Mouse (Mus musculus) ES-E14 (cell line): Measurements from ENCODE around the gene Rnft1. TPM values are rescaled to one million over a fixed set of nuclear protein-coding genes. Genes with fewer than 3 reads are reported as not detected.

Experiments used
- DNase-seq: peaks from one replicate; pipeline ENCODE4 v3.0.0-alpha.2; 2013; ENCODE audit warnings: low read depth, low spot score
- H3K27ac ChIP-seq: 2 replicates; pipeline ENCODE4 v1.5.1; 2012; ENCODE audit warnings: low read depth, mild to moderate bottlenecking, low read length, moderate library complexity, mixed read lengths; ENCODE audit not compliant: poor library complexity, insufficient read depth, severe bottlenecking
- H3K36me3 ChIP-seq: 2 replicates; pipeline ENCODE4 v1.6.1; 2012; ENCODE audit warnings: mild to moderate bottlenecking, low read length, moderate library complexity, mixed read lengths; ENCODE audit not compliant: control insufficient read depth, poor library complexity, insufficient read depth, severe bottlenecking
- H3K4me1 ChIP-seq, 2 experiments: fragments of 150-350 bp in 1 of 2; sonication (generic) in 1 of 2; 2 replicates each; pipeline ENCODE4 v1.6.1; 2012; ENCODE audit warnings: low read length in 2 of 2, mild to moderate bottlenecking in 1 of 2, mixed read lengths in 1 of 2; ENCODE audit not compliant: control insufficient read depth in 2 of 2, insufficient read depth in 2 of 2, poor library complexity in 1 of 2
- H3K4me3 ChIP-seq, 2 experiments: fragments of 150-350 bp in 1 of 2; sonication (generic) in 1 of 2; 2 replicates each; pipeline ENCODE4 v1.5.1; 2012; ENCODE audit warnings: low read length in 2 of 2, low read depth in 1 of 2, mild to moderate bottlenecking in 1 of 2, mixed read lengths in 1 of 2; ENCODE audit not compliant: insufficient read depth in 1 of 2, poor library complexity in 1 of 2, severe bottlenecking in 1 of 2
- H3K9ac ChIP-seq: 2 replicates; pipeline ENCODE4 v1.6.1; 2012; ENCODE audit warnings: low read depth, mild to moderate bottlenecking, low read length, mixed read lengths; ENCODE audit not compliant: poor library complexity, insufficient read depth, severe bottlenecking
- H3K9me3 ChIP-seq: fragments of 150-350 bp; sonication (generic); 2 replicates; pipeline ENCODE4 v1.6.1; 2012; ENCODE audit warnings: low read depth, mild to moderate bottlenecking, low read length; ENCODE audit not compliant: control insufficient read depth, insufficient read depth
- CHD2 ChIP-seq: IDR thresholded peaks from 2 replicates; pipeline ENCODE4 v1.6.1; 2014; ENCODE audit warnings: mild to moderate bottlenecking, low read depth, low read length, inconsistent platforms
- HCFC1 ChIP-seq: IDR thresholded peaks from 2 replicates; pipeline ENCODE4 v1.6.1; 2012; ENCODE audit warnings: low read length, inconsistent platforms, borderline replicate concordance; ENCODE audit not compliant: insufficient read depth
- MAFK ChIP-seq: IDR thresholded peaks from 2 replicates; pipeline ENCODE4 v1.6.1; 2014; ENCODE audit warnings: mild to moderate bottlenecking, low read depth, low read length, inconsistent platforms; ENCODE audit not compliant: insufficient read depth
- ZC3H11A ChIP-seq: IDR thresholded peaks from 2 replicates; pipeline ENCODE4 v1.6.1; 2012; ENCODE audit warnings: low read depth, mild to moderate bottlenecking, inconsistent platforms, low read length, borderline replicate concordance
- ZNF384 ChIP-seq: IDR thresholded peaks from 2 replicates; pipeline ENCODE4 v1.6.1; 2012; ENCODE audit warnings: low read depth, low read length, inconsistent platforms
- in situ Hi-C, 2 experiments: fragments of 600-800 bp; cut with MboI; formaldehyde crosslinking; loops; one replicate each; pipeline ENCODE4 v1.15.1; 2025; ENCODE audit warnings: low sequenced_read_pairs in 2 of 2, inconsistent platforms in 1 of 2; ENCODE audit not compliant: unreplicated experiment in 2 of 2
- total RNA-seq: library from RNA; depleted of rRNA; stranded (reverse); fragments of 300-350 nt; gene quantifications from 2 replicates; pipeline ENCODE4 v1.2.3, GENCODE M21; 2012

The Rnft1 gene
- total RNA-seq, 1 experiment, result 34.5 TPM

DNA sequence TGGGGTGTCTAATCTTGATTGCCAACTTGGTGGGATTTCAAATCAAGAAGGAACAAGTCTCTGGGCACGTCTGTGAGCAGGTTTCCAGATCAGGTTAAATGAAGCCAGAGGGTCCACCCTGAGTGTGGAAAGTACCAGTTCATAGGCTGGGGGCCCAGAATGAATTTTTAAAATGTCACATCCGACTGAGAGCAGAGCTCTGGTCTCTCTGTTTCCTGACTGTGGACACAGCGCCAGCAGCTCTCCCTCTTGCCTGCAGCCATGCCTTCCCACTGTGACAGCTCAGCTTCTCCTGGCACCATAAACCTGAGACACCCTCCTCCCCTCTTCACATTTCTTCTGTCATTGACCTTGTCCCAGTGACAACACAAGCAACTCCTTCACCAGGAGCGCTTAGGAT lies 15.5 kb upstream of the Rnft1 start:
- in situ Hi-C loops, result no loop called here
- no peak for DNase-seq
- Histone ChIP-seq H3K4me3 (no peak overlapping the region), H3K9ac (no peak overlapping the region), H3K9me3 (no peaks in the 10 kb centered on the region), H3K36me3 (no peaks in the 10 kb centered on the region), H3K4me1 (peaks cover 3 to 7% of the 10 kb centered on the region in 2 experiments; a peak in 2 of 4 replicates), H3K27ac (no peak overlapping the region)
- no peak for TF ChIP-seq MAFK
- TF ChIP-seq ZC3H11A, result no peak
- no peak for TF ChIP-seq ZNF384
- no peak for TF ChIP-seq HCFC1
- TF ChIP-seq CHD2, result no peak

DNA sequence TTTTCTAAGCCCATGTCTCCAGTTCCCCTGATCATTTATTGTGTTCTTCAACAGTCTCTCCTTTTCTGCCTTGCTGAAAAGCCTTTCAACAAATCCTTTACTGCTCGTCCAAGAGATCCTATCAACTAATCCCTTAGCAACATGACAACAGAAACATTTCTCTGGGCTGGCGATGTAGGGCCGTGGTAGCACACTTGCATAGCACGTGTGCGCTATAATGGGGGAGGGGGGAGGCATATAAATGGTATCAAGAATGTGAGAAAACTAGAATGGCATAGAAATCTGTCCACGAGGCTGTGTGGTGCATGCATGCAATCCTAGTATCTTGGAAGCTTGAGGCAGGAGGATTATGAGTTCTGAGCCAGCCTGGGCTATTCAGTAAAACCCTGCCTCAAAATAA lies 12.7 kb upstream of the Rnft1 start:
- Histone ChIP-seq H3K4me1 (peaks cover 3 to 8% of the 10 kb centered on the region in 2 experiments; a peak in 2 of 4 replicates), H3K27ac (no peak overlapping the region), H3K4me3 (no peak overlapping the region), H3K9ac (no peak overlapping the region), H3K36me3 (no peaks in the 10 kb centered on the region), H3K9me3 (no peaks in the 10 kb centered on the region)
- in situ Hi-C loops, result no loop called here
- TF ChIP-seq ZC3H11A, result no peak
- TF ChIP-seq CHD2, result no peak
- TF ChIP-seq MAFK, result no peak
- TF ChIP-seq HCFC1, result no peak
- no peak for TF ChIP-seq ZNF384
- DNase-seq, result no peak

DNA sequence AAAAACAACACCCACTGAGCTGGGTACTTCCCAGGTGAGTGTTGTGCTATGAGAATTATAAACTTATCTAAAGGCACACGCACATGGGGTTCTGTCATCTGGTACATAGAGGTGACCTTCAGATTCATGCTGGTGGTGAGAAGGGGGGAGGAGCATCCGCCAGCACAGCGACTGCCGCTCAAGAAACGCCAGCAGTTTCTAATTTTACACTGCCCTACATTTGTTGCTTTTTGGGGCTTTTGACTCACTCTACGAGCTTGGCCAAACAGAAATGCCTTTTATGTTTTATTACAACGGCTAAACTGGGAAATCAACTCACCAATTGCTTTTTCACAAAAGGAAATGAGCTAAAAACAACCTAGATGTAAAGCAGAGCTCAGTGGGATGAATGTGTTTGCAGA lies 11.7 kb upstream of the Rnft1 start:
- Histone ChIP-seq H3K9ac (no peak overlapping the region), H3K4me3 (no peak overlapping the region), H3K36me3 (no peaks in the 10 kb centered on the region), H3K4me1 (peaks cover 3 to 11% of the 10 kb centered on the region in 2 experiments; a peak in 2 of 4 replicates), H3K9me3 (no peaks in the 10 kb centered on the region), H3K27ac (no peak overlapping the region)
- TF ChIP-seq MAFK (no peak), ZNF384 (no peak), ZC3H11A (no peak), HCFC1 (no peak), CHD2 (no peak)
- in situ Hi-C loops, result no loop called here
- no peak for DNase-seq

DNA sequence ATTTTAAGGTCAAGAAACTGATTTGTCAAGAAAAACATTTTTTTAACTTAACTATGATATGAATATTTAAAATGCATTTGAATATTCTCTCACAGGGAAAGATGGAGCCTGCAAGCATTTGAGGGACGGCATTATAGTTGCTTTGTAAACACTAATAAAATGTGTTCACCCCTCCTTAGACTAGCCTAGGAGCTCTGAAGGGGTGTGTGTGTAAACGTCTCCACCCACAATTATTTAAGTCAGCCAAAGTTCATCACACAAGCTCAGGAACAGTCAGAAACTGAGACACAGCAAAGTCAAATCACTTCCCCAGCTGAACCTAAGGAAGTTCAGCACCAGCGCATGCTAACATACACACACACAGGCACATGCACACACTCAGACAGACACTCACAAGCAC lies 10.9 kb upstream of the Rnft1 start:
- no peak for DNase-seq
- H3K36me3 ChIP-seq, result no peaks in the 10 kb centered on the region
- in situ Hi-C loops, result no loop called here
- H3K9ac ChIP-seq, result no peak overlapping the region
- H3K27ac ChIP-seq, result no peak overlapping the region
- no peaks in the 10 kb centered on the region for H3K9me3 ChIP-seq
- TF ChIP-seq MAFK (no peak), ZC3H11A (no peak), ZNF384 (no peak)
- no peak overlapping the region for H3K4me3 ChIP-seq
- peaks cover 3 to 8% of the 10 kb centered on the region in 2 experiments; a peak in 2 of 4 replicates for H3K4me1 ChIP-seq

DNA sequence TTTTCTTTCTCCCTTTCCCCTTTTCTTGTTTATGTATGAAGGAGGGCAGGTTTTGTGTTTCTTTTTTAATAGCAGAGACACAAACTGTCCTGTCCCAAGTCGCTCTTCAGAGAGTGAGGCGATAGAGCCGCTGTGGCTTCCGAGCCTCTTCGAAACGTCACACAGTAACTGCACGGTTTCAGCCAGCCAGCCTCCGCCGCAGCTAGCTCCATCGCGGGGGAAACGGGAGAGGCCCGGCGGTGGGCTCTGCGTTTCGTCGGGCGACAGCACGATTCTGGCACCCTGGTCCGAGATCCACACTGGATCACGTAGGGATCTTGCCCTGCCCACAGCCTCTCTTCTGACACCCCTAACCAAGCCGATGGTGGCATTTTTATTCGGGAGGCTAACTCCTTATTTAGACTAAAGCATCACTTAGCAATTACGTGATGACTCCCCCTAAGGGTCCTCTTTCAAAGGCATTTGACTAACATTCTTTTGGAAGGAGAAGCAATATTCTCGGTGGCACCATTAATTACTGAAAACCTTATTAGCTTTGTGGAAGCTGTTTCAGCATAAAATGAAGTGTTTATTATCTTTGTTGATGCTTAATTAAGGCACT lies 553 bp downstream of the Rnft1 start:
- Histone ChIP-seq H3K9me3 (no peaks in the 10 kb centered on the region), H3K27ac (no peak overlapping the region), H3K9ac (peak overlapping the region; percentile 86), H3K4me3 (peak overlapping the region; percentile 85 to 95), H3K4me1 (no peaks in the 10 kb centered on the region), H3K36me3 (no peaks in the 10 kb centered on the region)
- no peak for TF ChIP-seq ZC3H11A
- TF ChIP-seq CHD2, result no peak
- no peak for TF ChIP-seq MAFK
- no peak for TF ChIP-seq HCFC1
- in situ Hi-C loops, result no loop called here
- peak; percentile 33 for DNase-seq
